Mouse (Mus musculus) stomach, postnatal 0 days (tissue): ENCODE results near the gene Pls3.

ENCODE experiments used
- CTCF ChIP-seq: IDR thresholded peaks from 2 replicates; pipeline ENCODE4 v1.5.1; 2016; ENCODE audit warnings: antibody characterized with exemption, low read depth, mild to moderate bottlenecking, moderate library complexity
- EP300 ChIP-seq: optimal IDR thresholded peaks from 2 replicates; pipeline ENCODE3; 2016; ENCODE audit warnings: antibody characterized with exemption

- TF ChIP-seq CTCF (no peak), EP300 (no peak)
Observed at GRCm38 (mm10) chrX:75874332-75875291, at the start of gene Pls3.
